Mouse (Mus musculus): ENCODE measurements at regions not wholly inside any gene's neighbourhood (a gene's known extent, or its start where the extent isn't known, plus 50 kb on each side); places are given as distances from the start of the nearest gene placed in this dataset.

GRCm38 (mm10) chr13:114523116-114523515, 64.4 kb upstream of the Fst start:
- no peak for DNase-seq (ENCODE audit: extremely low read depth, insufficient read length, low spot score)

- DNase-seq (ENCODE audit: extremely low read depth, insufficient read length, low spot score) = no peak
Measured at GRCm38 (mm10) chr13:114526856-114527255, 68.1 kb upstream of the Fst start.

GRCm38 (mm10) chr13:114530171-114530774, 71.5 kb upstream of the Fst start:
- DNase-seq (ENCODE audit: extremely low read depth, insufficient read length, low spot score) = no peak

GRCm38 (mm10) chr13:114531780-114532179, 73.0 kb upstream of the Fst start:
- DNase-seq (ENCODE audit: extremely low read depth, insufficient read length, low spot score) = no peak

- DNase-seq (ENCODE audit: extremely low read depth, insufficient read length, low spot score) = no peak
Measured at GRCm38 (mm10) chr13:114532393-114533097, 73.8 kb upstream of the Fst start.

GRCm38 (mm10) chr13:114534591-114534990, 75.8 kb upstream of the Fst start:
- no peak for DNase-seq (ENCODE audit: extremely low read depth, insufficient read length, low spot score)

- DNase-seq (ENCODE audit: extremely low read depth, insufficient read length, low spot score) = no peak
Measured at GRCm38 (mm10) chr13:114535721-114536120, 77.0 kb upstream of the Fst start.

GRCm38 (mm10) chr13:114571731-114572130, 113.0 kb upstream of the Fst start:
- DNase-seq (ENCODE audit: extremely low read depth, insufficient read length, low spot score) = no peak

- DNase-seq (ENCODE audit: extremely low read depth, insufficient read length, low spot score) = peak; percentile 50
Measured at GRCm38 (mm10) chr13:114584566-114584965, 125.8 kb upstream of the Fst start.

GRCm38 (mm10) chr13:114587621-114588020, 128.9 kb upstream of the Fst start:
- no peak for DNase-seq (ENCODE audit: extremely low read depth, insufficient read length, low spot score)

- no peak for DNase-seq (ENCODE audit: extremely low read depth, insufficient read length, low spot score)
Measured at GRCm38 (mm10) chr13:114603341-114603740, 144.6 kb upstream of the Fst start.

GRCm38 (mm10) chr13:114604037-114604694, 145.4 kb upstream of the Fst start:
- no peak for DNase-seq (ENCODE audit: extremely low read depth, insufficient read length, low spot score)

- no peak for DNase-seq (ENCODE audit: extremely low read depth, insufficient read length, low spot score)
Measured at GRCm38 (mm10) chr13:114613909-114614308, 155.2 kb upstream of the Fst start.

GRCm38 (mm10) chr13:114619416-114619815, 160.7 kb upstream of the Fst start:
- DNase-seq (ENCODE audit: extremely low read depth, insufficient read length, low spot score) = no peak

- peak; percentile 54 for DNase-seq (ENCODE audit: extremely low read depth, insufficient read length, low spot score)
Measured at GRCm38 (mm10) chr13:114636731-114637130, 178.0 kb upstream of the Fst start.

- DNase-seq (ENCODE audit: extremely low read depth, insufficient read length, low spot score) = peak; percentile 35
Measured at GRCm38 (mm10) chr13:114639531-114639930, 178.5 kb upstream of the Mocs2 start.

- DNase-seq (ENCODE audit: extremely low read depth, insufficient read length, low spot score) = no peak
Measured at GRCm38 (mm10) chr13:114641688-114642390, 176.2 kb upstream of the Mocs2 start.

GRCm38 (mm10) chr13:114642901-114643491, 175.0 kb upstream of the Mocs2 start:
- no peak for DNase-seq (ENCODE audit: extremely low read depth, insufficient read length, low spot score)

GRCm38 (mm10) chr13:114643521-114643920, 174.5 kb upstream of the Mocs2 start:
- DNase-seq (ENCODE audit: extremely low read depth, insufficient read length, low spot score) = no peak

GRCm38 (mm10) chr13:114654267-114654666, 163.8 kb upstream of the Mocs2 start:
- no peak for DNase-seq (ENCODE audit: extremely low read depth, insufficient read length, low spot score)

Data from 3134 (cell line).